Mouse (Mus musculus): ENCODE data around the gene Cds1. TPM values are rescaled to one million over a fixed set of nuclear protein-coding genes. Genes with fewer than 3 reads are reported as not detected.

Cds1 gene
- polyA plus RNA-seq (2015; fragmentation: Nextera tagmentation; extraction: Ambion mirVana), result 24.0 and 32.4 TPM in 2 replicates

DNA sequence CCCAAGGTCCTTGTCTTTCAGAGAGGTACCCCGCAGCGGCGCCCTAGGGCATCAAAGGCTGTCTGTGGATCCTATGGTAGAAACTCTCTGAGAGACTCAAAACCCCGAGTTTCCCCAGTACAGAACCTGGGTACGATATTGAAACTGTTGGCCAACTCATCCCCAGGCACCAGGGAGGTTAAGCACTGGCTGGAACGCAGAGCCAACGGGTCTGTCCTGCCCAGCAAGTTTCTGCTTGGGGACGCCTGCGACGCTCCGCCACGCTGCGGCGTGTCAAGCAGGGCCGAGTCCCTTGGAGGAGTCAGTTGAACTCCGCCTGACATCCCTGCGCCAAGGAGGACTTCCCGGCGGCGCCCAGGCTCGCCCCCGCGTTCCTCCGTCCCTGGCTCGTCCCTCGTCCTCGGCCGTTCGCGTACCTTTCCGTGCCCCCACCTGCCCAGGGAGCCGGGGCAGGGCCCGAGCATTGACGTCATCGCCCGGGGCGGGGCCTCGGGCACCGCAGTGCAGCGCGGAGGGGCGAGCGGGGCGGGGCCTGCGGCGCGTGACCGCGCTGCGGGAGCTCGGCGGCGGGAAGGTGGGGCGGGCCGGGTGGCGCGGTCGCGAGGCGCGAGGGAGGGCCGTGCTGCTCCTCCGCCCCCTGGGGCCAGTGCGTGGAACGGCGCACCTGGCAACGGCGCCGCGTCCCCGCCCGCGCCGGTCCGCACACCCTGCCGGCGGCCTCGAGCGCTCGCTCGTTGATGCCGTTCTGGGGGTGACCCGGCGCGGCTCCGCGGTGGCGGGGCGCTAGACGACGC, at the start of gene Cds1:
Gene Cds1, plus strand, starts transcription at position 577 of the 794 bp plus-strand sequence.
- peak within 1 kb of the TSS; percentile 98 for H3K4me2 ChIP-seq (replicated peaks; ENCODE audit: low read depth, low read length)
- 3% methylated on average over 60 of the region's 91 CpGs for WGBS
- no peaks in the 10 kb centered on the region for H3K4me1 ChIP-seq (ENCODE audit: insufficient read depth, low read depth, low read length)
- H3K4me3 ChIP-seq (ENCODE audit: low read depth, low read length), result peak within 1 kb of the TSS; percentile 80
- DNase-seq (ENCODE audit: low spot score), result peak; percentile 89
- ATAC-seq, result peak; percentile 90
- TF ChIP-seq CTCF (IDR thresholded peaks at IDR 0.05) (peak; percentile 35), EP300 (IDR thresholded peaks at IDR 0.05) (no peak)
- H3K9ac ChIP-seq (replicated peaks; ENCODE audit: low read depth), result peak within 1 kb of the TSS; percentile 60
- H3K36me3 ChIP-seq (ENCODE audit: insufficient read depth, low read length), result no peaks in the 10 kb centered on the region
- no peaks in the 10 kb centered on the region for H3K9me3 ChIP-seq (ENCODE audit: low read length)
- no peaks in the 10 kb centered on the region; the same call in 1 of the 2 replicates for H3K27me3 ChIP-seq (replicated peaks; ENCODE audit: insufficient read depth, low read length)
- peak within 1 kb of the TSS; percentile 87 for H3K27ac ChIP-seq (ENCODE audit: low read length)

DNA sequence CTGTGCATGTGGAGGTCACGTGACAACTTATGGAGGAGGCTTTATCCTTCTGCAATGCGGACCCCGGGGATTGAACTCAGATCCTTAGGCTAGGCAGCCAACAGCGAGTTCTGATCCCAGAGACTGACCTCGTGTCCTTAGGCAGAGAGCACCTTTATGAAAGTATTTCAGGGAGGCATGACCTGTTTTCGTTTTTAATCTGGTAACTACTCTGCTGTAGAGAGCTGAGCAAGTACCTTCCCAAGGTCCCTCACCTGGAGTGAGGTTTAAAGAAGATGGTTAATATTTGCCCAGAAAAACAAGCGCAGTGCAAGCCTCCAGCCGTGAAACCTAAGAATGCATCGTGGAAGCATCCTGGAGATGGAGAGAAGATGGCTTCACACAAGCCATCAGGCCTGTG, 40.7 kb upstream of the Cds1 start:
- H3K9ac ChIP-seq (replicated peaks; ENCODE audit: low read depth), result no peak overlapping the region
- H3K27me3 ChIP-seq (replicated peaks; ENCODE audit: insufficient read depth, low read length), result no peaks in the 10 kb centered on the region
- no peak overlapping the region for H3K27ac ChIP-seq (ENCODE audit: low read length)
- H3K4me3 ChIP-seq (ENCODE audit: low read depth, low read length), result no peak overlapping the region
- no peaks in the 10 kb centered on the region for H3K36me3 ChIP-seq (ENCODE audit: insufficient read depth, low read length)
- WGBS, result 77% methylated on average over 9 of the region's 9 CpGs
- no peaks in the 10 kb centered on the region for H3K4me1 ChIP-seq (ENCODE audit: insufficient read depth, low read depth, low read length)
- H3K9me3 ChIP-seq (ENCODE audit: low read length), result no peaks in the 10 kb centered on the region
- no peak overlapping the region for H3K4me2 ChIP-seq (replicated peaks; ENCODE audit: low read depth, low read length)
- DNase-seq (ENCODE audit: low spot score), result no peak
- ATAC-seq, result no peak
- TF ChIP-seq EP300 (IDR thresholded peaks at IDR 0.05) (no peak), CTCF (IDR thresholded peaks at IDR 0.05) (no peak)

DNA sequence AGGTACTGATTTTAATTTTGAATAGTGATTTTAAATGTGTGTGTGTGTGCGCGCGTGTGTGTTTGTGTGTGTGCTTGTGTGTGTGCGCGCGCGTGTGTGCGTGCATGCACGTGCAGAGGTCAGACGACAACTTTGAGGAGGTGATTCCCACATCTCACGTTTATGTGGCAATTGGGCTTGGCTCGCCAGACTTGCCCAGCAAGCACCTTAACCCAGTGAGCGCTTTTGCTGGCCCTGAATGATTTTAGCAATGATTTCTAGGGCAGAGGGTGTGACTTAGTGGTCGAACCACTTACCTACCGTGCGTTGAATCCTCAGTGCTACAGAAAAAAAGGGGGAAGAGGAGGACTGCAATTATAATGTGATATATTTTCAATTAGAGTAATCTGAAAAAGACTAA, 40.2 kb upstream of the Cds1 start:
- ATAC-seq (no peak), DNase-seq (ENCODE audit: low spot score) (no peak)
- 83% methylated on average over 16 of the region's 16 CpGs for WGBS
- TF ChIP-seq EP300 (IDR thresholded peaks at IDR 0.05), result no peak
- no peak for TF ChIP-seq CTCF (IDR thresholded peaks at IDR 0.05)
- Histone ChIP-seq H3K9me3 (ENCODE audit: low read length) (no peaks in the 10 kb centered on the region), H3K4me2 (replicated peaks; ENCODE audit: low read depth, low read length) (no peak overlapping the region), H3K4me1 (ENCODE audit: insufficient read depth, low read depth, low read length) (no peaks in the 10 kb centered on the region), H3K27me3 (replicated peaks; ENCODE audit: insufficient read depth, low read length) (no peaks in the 10 kb centered on the region), H3K4me3 (ENCODE audit: low read depth, low read length) (no peak overlapping the region), H3K36me3 (ENCODE audit: insufficient read depth, low read length) (no peaks in the 10 kb centered on the region), H3K9ac (replicated peaks; ENCODE audit: low read depth) (no peak overlapping the region), H3K27ac (ENCODE audit: low read length) (no peak overlapping the region)

DNA sequence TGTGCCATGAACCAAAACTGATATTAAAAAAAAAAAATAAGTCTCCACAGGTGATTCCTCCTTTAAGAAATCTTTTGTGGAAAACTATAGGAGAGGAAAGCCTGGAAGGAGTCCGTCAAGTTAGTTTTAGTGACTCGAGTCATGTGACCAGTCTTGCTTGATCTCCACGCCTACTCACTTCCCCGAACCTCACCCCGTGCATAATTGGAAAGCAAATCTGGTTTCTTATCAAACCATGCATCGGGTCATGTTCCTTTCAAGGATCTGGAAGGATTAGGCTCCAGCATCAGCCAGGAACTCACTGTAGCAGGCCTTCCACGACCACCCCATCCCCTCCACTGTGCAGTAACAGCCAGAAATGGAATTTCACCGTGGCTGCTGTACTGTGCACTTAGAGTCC, 39.2 kb upstream of the Cds1 start:
- 53% methylated on average over 8 of the region's 8 CpGs for WGBS
- Histone ChIP-seq H3K9ac (replicated peaks; ENCODE audit: low read depth) (no peak overlapping the region), H3K27ac (ENCODE audit: low read length) (no peak overlapping the region), H3K9me3 (ENCODE audit: low read length) (no peaks in the 10 kb centered on the region), H3K4me2 (replicated peaks; ENCODE audit: low read depth, low read length) (no peak overlapping the region), H3K36me3 (ENCODE audit: insufficient read depth, low read length) (no peaks in the 10 kb centered on the region), H3K27me3 (replicated peaks; ENCODE audit: insufficient read depth, low read length) (no peaks in the 10 kb centered on the region), H3K4me3 (ENCODE audit: low read depth, low read length) (no peak overlapping the region), H3K4me1 (ENCODE audit: insufficient read depth, low read depth, low read length) (no peaks in the 10 kb centered on the region)
- DNase-seq (ENCODE audit: low spot score), result no peak
- ATAC-seq, result no peak
- TF ChIP-seq CTCF (IDR thresholded peaks at IDR 0.05) (no peak), EP300 (IDR thresholded peaks at IDR 0.05) (no peak)

DNA sequence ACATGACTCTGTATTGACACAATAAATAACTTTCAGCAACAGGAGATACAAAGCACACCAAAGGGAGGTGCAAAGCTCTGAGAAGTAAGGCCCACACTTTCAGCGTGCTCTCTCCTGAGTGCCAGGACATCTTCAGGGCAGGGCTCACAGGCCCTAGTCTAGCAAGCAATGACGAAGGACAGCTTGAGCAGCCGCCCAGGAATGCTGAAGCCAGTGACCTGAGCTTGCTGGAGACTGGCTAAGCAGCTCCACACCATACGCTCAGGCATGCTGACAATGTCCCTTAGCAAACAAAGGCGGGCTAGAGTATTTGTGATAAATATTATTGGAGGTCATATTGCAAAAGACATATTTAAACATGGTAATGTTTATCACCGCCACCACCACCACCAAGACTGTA, 38.6 kb upstream of the Cds1 start:
- no peak overlapping the region for H3K9ac ChIP-seq (replicated peaks; ENCODE audit: low read depth)
- H3K4me1 ChIP-seq (ENCODE audit: insufficient read depth, low read depth, low read length), result no peaks in the 10 kb centered on the region
- no peak overlapping the region for H3K27ac ChIP-seq (ENCODE audit: low read length)
- no peak overlapping the region for H3K4me2 ChIP-seq (replicated peaks; ENCODE audit: low read depth, low read length)
- 41% methylated on average over 6 of the region's 6 CpGs for WGBS
- H3K4me3 ChIP-seq (ENCODE audit: low read depth, low read length), result no peak overlapping the region
- H3K36me3 ChIP-seq (ENCODE audit: insufficient read depth, low read length), result no peaks in the 10 kb centered on the region
- no peak for TF ChIP-seq CTCF (IDR thresholded peaks at IDR 0.05)
- TF ChIP-seq EP300 (IDR thresholded peaks at IDR 0.05), result 0 out of 2 replicates have a peak, but pooled peaks have one; percentile 14
- no peaks in the 10 kb centered on the region for H3K9me3 ChIP-seq (ENCODE audit: low read length)
- H3K27me3 ChIP-seq (replicated peaks; ENCODE audit: insufficient read depth, low read length), result no peaks in the 10 kb centered on the region
- ATAC-seq, result peak; percentile 89
- peak; percentile 55 for DNase-seq (ENCODE audit: low spot score)

DNA sequence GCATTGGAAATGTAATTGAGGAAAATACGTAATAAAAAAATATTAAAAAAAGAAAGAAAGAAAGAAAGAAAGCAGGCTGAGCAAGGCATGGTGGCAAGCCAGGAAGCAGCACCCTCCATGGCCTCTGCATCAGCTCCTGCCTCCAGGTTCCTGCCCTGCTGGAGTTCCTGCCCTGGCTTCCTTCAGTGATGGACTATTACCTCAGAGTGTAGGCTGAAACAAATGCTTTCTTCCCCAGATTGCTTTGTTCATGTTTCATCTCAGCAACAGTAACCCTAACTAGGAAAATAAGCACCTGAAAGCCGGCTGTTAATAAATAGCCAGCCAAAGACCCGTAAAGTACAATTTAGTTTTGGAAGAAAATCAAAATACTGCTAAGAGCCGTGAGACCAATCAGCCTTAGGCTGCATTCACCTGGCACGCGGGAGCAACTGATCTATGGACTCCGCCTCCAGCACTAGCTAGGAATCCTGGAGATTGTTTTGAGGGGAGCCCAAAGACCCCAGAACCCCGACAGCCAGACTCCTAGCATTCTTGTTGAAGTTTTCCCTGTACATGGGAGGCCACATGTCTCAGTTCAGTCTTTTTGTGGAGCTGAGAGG, 36.5 kb upstream of the Cds1 start:
- Histone ChIP-seq H3K4me2 (replicated peaks; ENCODE audit: low read depth, low read length) (no peak overlapping the region), H3K27me3 (replicated peaks; ENCODE audit: insufficient read depth, low read length) (no peaks in the 10 kb centered on the region), H3K27ac (ENCODE audit: low read length) (no peak overlapping the region), H3K9me3 (ENCODE audit: low read length) (no peaks in the 10 kb centered on the region), H3K4me1 (ENCODE audit: insufficient read depth, low read depth, low read length) (no peaks in the 10 kb centered on the region), H3K4me3 (ENCODE audit: low read depth, low read length) (no peak overlapping the region), H3K9ac (replicated peaks; ENCODE audit: low read depth) (no peak overlapping the region), H3K36me3 (ENCODE audit: insufficient read depth, low read length) (no peaks in the 10 kb centered on the region)
- peak; percentile 12; the same call in 1 of the 2 replicates for ATAC-seq
- TF ChIP-seq EP300 (IDR thresholded peaks at IDR 0.05) (no peak), CTCF (IDR thresholded peaks at IDR 0.05) (no peak)
- DNase-seq (ENCODE audit: low spot score), result peak; percentile 16
- WGBS, result 63% methylated on average over 8 of the region's 8 CpGs

All from lung, postnatal 0 days (tissue).